Mouse (Mus musculus) hindbrain, embryonic 13.5 days (tissue): ENCODE data around the gene Setd5. TPM values are rescaled to one million over a fixed set of nuclear protein-coding genes. Genes with fewer than 3 reads are reported as not detected.
A peak's percentile ranks its signal among the peaks of the same experiment; 100 is the strongest.

ENCODE experiments used
- ATAC-seq: fragments of 200-750 bp; cut with Nextera tagmentation; 2 replicates; pipeline ENCODE4 v1.8.0; 2017; ENCODE audit warnings: moderate TSS enrichment; ENCODE audit not compliant: low FRiP score
- H3K27ac ChIP-seq: fragments of 300-500 bp; sonication (generic); 2 replicates; pipeline ENCODE4 v1.5.1; 2015; ENCODE audit warnings: inconsistent platforms, mild to moderate bottlenecking, moderate library complexity
- H3K27me3 ChIP-seq: fragments of 300-500 bp; sonication (generic); 2 replicates; pipeline ENCODE4 v1.6.1; 2015; ENCODE audit warnings: mild to moderate bottlenecking, inconsistent platforms
- H3K36me3 ChIP-seq: fragments of 300-500 bp; sonication (generic); 2 replicates; pipeline ENCODE4 v1.6.1; 2015; ENCODE audit warnings: mild to moderate bottlenecking, inconsistent platforms
- H3K4me1 ChIP-seq: fragments of 300-500 bp; sonication (generic); replicated peaks from 2 replicates; pipeline ENCODE4 v1.6.1; 2015; ENCODE audit warnings: inconsistent platforms
- H3K4me2 ChIP-seq: fragments of 300-500 bp; sonication (generic); 2 replicates; pipeline ENCODE4 v1.6.1; 2015; ENCODE audit warnings: inconsistent platforms, mild to moderate bottlenecking, moderate library complexity
- H3K4me3 ChIP-seq: fragments of 300-500 bp; sonication (generic); 2 replicates; pipeline ENCODE4 v1.5.1; 2015; ENCODE audit warnings: mild to moderate bottlenecking, inconsistent platforms
- H3K9ac ChIP-seq: fragments of 300-500 bp; sonication (generic); 2 replicates; pipeline ENCODE4 v1.6.1; 2015; ENCODE audit warnings: mild to moderate bottlenecking, inconsistent platforms
- H3K9me3 ChIP-seq: fragments of 300-500 bp; sonication (generic); 2 replicates; pipeline ENCODE4 v1.6.1; 2016; ENCODE audit warnings: inconsistent platforms
- WGBS: fragments of 180-500 bp; shearing (Covaris S2); methylation state at CpG from one replicate; pipeline ENCODE4 v1.1.7; 2015; 5-methylcytosine and 5-hydroxymethylcytosine counted together
- polyA plus RNA-seq: library from polyadenylated mRNA; unstranded; fragments of >200 nt; fragmentation: Nextera tagmentation; extraction: Ambion mirVana; gene quantifications from 2 replicates; pipeline ENCODE4 v1.2.1, GENCODE M21; 2015

Setd5 gene
- polyA plus RNA-seq, 1 experiment from 2014 or later = 51.2 TPM

DNA sequence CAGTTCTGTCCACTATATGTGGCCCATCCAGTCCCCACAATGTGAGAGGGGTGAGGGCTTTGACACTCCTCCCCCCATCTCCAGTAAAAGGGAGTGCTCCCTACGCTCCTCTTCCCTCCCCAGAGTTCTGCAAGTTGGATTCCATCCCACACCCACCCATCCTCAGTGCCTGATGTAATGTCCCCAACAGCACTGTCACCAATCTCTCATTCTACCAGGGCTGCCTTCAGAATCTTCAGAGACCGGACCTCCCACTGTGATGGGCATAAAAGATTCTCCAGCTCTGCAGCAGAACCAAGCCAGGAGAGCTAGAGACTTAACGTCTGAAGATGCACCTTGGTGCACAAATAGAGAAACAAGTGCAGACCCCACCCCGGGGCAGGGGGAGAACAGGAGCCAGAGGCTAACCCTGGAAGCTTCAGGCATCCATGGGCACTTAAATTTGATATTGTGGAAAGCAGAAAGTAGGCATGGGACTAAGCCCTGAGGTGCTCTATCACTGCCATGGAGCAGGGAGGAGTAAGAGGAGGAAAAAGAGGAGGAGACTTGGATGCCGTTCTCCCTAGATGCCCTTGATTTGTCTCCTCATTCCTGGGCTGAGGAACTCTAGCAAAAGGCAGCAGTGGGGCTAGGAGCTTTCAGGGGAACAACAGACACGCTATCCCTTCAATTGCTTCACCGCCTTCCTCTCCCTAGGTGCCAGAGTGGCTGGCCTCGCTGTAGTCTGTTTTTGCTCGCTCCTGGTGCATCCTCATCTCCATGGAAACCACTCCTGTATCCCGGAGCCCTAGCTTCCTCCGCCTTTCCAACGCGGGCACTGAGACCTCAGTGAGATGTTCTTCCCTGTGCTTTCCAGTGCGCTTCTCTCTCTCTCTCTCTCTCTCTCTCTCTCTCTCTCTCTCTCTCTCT is 101.4 kb downstream of the Setd5 start:
- Histone ChIP-seq H3K4me2 (peak overlapping the region; percentile 49), H3K27me3 (no peaks in the 10 kb centered on the region), H3K9me3 (no peaks in the 10 kb centered on the region), H3K4me1 (peaks cover 22% of the 10 kb centered on the region), H3K27ac (peak overlapping the region; percentile 87), H3K36me3 (peaks cover 34% of the 10 kb centered on the region), H3K4me3 (peak overlapping the region; percentile 22), H3K9ac (peak overlapping the region; percentile 60)
- 18% methylated on average over 14 of the region's 14 CpGs for WGBS
- peak; percentile 94 for ATAC-seq

DNA sequence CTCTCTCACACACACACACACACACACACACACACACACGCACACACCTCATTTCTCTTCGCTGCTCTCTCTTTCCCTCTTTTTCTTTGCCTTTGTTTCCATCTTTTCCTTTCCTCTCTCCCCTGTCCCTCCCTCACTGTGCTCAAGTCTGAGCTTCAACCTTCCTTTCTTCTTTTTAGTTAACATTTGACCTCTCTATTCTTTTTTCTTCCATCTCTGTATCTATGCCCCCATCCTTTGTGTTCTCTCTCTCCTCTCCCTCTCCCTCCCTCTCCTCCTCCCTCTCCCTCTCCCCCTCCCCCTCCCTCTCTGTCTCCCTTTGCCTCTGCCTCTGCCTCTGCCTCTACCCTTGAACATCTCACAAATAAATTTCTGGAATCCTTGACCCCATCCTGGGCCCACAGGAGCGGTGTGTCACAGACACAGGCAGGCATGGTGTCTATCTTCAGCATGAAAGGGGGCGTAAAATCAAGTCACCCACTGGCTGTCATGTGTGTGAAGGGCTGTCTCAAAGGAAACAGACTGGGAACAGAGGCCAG is 102.1 kb downstream of the Setd5 start:
- peaks cover 24% of the 10 kb centered on the region for H3K4me1 ChIP-seq
- peak; percentile 41 for ATAC-seq
- no peaks in the 10 kb centered on the region for H3K27me3 ChIP-seq
- H3K4me2 ChIP-seq = peak overlapping the region; percentile 49
- peak overlapping the region; percentile 60 for H3K9ac ChIP-seq
- 26% methylated on average over 4 of the region's 4 CpGs for WGBS
- H3K9me3 ChIP-seq = no peaks in the 10 kb centered on the region
- peak overlapping the region; percentile 87 for H3K27ac ChIP-seq
- peaks cover 28% of the 10 kb centered on the region for H3K36me3 ChIP-seq
- H3K4me3 ChIP-seq = peak overlapping the region; percentile 22; the same call in 1 of the 2 replicates

DNA sequence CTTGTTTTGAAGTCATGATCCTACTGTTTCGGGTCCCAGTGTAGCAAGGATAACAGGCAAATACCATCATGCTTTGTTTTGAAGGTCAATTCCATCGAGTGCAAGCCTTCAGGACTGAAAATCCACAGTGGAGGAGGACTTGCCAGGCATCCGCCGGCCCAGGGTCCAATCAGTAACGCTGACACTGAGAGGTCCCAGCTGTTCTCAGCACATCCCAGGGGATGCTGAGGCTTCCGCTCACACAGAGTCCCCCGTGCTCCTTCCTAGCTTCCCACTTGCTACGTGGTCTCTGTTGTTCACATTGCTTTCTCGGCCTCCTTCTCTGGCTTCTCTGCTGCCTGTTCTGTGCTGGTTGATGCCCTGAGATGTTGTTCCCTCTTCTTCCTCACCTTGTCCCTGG is 107.0 kb downstream of the Setd5 start:
- peaks cover 19% of the 10 kb centered on the region for H3K4me1 ChIP-seq
- no peak for ATAC-seq
- WGBS = 63% methylated on average over 9 of the region's 9 CpGs
- H3K4me2 ChIP-seq = no peak overlapping the region
- H3K27ac ChIP-seq = peak overlapping the region; percentile 44; the same call in 1 of the 2 replicates
- H3K36me3 ChIP-seq = peaks cover 27% of the 10 kb centered on the region
- no peak overlapping the region for H3K9ac ChIP-seq
- H3K4me3 ChIP-seq = no peak overlapping the region
- no peaks in the 10 kb centered on the region for H3K27me3 ChIP-seq
- H3K9me3 ChIP-seq = no peaks in the 10 kb centered on the region

DNA sequence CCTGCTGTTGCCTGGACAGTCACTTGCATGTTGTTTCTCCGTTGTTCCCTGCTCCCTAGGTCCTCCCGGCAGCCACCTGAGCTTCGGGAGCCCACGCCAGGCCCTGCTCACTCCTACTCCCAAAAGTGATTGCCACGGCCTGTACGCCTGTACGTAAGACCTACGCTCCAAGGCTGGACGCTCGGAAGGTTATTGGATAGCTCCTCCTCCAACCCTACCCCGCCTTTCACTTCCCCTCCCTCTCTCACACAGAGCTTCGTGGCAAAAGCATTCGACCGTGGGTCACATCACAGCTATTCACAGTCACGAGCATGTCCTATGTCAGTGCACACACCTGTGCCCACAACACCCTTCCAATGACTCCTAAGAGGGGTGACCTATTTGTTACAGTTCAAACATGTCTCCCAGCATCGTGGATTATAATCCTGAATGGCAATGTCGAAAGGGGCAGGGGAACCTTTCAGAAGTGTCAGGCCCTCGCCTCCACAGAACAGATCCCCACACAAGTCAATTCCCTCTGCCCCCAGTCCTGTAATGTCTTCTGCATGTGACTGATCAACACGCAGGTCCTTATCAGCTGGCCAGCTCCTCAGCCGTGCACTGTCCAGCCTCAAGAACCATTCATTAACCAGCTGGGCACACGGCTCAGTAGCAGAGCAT is 107.8 kb downstream of the Setd5 start:
- H3K9me3 ChIP-seq = no peaks in the 10 kb centered on the region
- H3K27ac ChIP-seq = no peak overlapping the region
- peaks cover 11% of the 10 kb centered on the region for H3K4me1 ChIP-seq
- H3K4me3 ChIP-seq = no peak overlapping the region
- H3K9ac ChIP-seq = no peak overlapping the region
- H3K4me2 ChIP-seq = no peak overlapping the region
- ATAC-seq = no peak
- H3K36me3 ChIP-seq = peaks cover 29% of the 10 kb centered on the region
- no peaks in the 10 kb centered on the region for H3K27me3 ChIP-seq
- 86% methylated on average over 21 of the region's 21 CpGs for WGBS

DNA sequence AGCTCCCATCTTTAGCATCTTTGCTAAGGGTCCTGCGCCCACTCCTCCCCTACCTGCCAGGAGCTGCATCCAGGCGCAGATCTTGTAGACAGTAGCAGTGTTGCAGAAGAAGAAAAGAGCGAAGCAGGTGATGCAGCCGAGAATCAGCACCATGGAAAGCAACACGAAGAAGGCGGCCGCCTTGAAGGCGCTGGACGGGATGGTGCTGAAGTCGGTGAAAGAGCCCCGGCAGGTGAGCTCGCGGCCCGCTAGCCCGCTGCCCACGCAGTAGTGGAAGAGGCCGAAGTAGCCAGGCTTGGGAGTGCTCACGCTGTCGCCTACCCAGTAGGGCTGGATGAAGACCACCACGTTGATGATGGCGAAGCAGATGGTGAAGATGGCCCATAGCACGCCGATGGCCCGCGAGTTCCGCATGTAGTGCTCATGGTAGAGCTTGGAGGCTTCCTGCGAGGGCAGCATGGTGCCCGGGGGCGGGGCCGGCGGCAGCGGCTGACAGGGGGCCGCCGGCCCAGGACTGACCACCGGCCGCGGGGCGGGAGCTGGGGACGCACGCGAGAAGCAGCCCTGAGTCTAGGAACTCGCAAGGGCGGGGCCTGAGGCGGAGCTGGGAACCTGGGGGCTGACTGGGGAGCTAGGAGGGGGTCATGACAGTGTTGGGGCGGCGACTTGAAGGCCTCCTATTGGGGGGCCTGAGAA is 116.7 kb downstream of the Setd5 start:
- peaks cover 13% of the 10 kb centered on the region for H3K27me3 ChIP-seq
- H3K27ac ChIP-seq = peak overlapping the region; percentile 84
- H3K36me3 ChIP-seq = peaks cover 16% of the 10 kb centered on the region
- peak overlapping the region; percentile 82 for H3K4me3 ChIP-seq
- peak overlapping the region; percentile 96 for H3K9ac ChIP-seq
- WGBS = 3% methylated on average over 46 of the region's 46 CpGs
- no peaks in the 10 kb centered on the region for H3K9me3 ChIP-seq
- peaks cover 42% of the 10 kb centered on the region for H3K4me1 ChIP-seq
- ATAC-seq = peak; percentile 57
- peak overlapping the region; percentile 89 for H3K4me2 ChIP-seq

DNA sequence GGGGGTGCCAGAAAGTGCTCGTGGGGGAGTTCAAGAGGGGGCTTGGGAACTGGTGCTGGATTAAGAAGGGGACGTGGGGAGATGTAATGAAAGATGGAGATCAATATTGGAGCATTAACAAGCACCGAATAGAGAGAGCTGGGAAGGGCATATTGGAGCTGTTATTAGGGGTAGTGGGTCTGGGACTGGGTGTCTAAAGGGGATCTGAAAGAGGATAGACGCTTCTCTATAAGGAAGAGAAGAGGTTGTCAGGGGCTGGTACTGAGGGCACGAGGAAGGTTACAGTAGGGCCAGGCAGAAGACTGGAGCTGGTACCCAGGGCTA is 117.3 kb downstream of the Setd5 start:
- Histone ChIP-seq H3K36me3 (peaks cover 11% of the 10 kb centered on the region), H3K4me1 (peaks cover 42% of the 10 kb centered on the region), H3K4me3 (peak overlapping the region; percentile 82), H3K9ac (peak overlapping the region; percentile 96), H3K27ac (peak overlapping the region; percentile 84), H3K27me3 (peaks cover 13% of the 10 kb centered on the region), H3K9me3 (no peaks in the 10 kb centered on the region), H3K4me2 (peak overlapping the region; percentile 89)
- WGBS = 1% methylated on average over 5 of the region's 5 CpGs
- ATAC-seq = peak; percentile 73; the same call in 1 of the 2 replicates

DNA sequence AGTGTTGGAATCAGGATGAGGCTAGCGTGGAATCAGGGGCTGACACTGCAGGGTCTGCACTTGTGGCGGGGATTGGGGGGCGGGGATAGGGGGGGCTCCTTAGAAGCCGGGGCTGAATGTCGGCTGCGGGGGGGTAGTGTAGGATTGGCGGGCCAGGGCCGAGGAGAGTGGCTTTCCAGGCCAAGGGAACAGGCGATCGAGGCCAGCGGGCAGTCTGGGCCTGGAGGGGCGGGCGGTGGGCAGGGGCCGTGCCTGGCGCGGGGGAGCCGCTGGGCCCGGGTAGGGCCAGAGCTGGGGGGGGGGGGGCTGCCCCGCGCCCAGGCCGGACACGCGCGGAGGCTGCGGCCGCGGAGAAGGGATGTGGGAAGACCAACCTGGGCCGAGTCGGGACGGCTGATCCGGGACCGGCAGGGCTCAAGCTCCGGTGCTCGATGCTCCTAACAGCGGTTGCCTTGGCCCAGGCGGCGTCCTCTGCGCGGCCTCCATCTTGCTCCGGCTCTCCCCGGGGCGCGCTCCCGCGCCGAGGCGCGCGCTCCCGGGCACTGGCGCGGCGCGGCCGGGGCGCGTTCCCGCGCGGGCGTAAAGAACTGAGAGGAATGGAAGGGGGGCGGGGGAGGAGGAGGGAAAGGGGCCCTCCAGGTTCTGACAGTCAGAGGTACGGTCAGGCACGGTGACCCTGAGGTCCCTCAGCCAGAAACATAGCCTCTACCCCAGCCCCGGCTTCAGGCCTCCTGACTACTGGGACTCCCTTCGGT is 117.9 kb downstream of the Setd5 start, which contains the start of gene Lhfpl4:
Gene Lhfpl4 (minus strand): TSS at position 544 of the 755 bp plus-strand sequence.
- Histone ChIP-seq H3K9ac (peak within 1 kb of the TSS; percentile 96), H3K27me3 (peaks cover 13% of the 10 kb centered on the region), H3K27ac (peak within 1 kb of the TSS; percentile 84), H3K36me3 (peaks cover 11% of the 10 kb centered on the region), H3K9me3 (no peaks in the 10 kb centered on the region), H3K4me1 (peaks cover 42% of the 10 kb centered on the region), H3K4me2 (peak within 1 kb of the TSS; percentile 89), H3K4me3 (peak within 1 kb of the TSS; percentile 82)
- WGBS = 0% methylated on average over 41 of the region's 66 CpGs
- ATAC-seq = peak; percentile 90

DNA sequence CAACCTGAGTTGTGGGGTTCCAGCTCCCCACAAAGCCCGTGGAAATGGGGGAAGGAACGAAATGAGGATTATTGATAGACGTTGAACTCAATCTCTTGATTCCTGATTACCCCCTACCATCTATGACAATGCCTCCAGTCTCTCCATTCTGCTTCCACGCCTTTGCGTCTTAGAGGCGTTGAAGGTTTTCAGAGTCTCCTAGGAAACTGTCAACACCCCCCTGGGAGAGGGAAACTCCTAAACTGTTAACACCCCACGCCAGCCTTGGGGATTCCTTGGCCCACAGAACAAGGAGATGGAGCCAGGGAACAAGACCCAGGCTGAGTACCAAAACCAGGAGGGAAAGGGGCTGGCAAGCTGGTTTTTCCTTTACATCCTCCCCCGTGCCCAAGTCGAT is 118.4 kb downstream of the Setd5 start:
- Histone ChIP-seq H3K4me1 (peaks cover 42% of the 10 kb centered on the region), H3K9ac (peak overlapping the region; percentile 96)
- 4% methylated on average over 9 of the region's 9 CpGs for WGBS

More for the DNA sequence above, 118.4 kb downstream of the Setd5 start:
- H3K36me3 ChIP-seq = peaks cover 11% of the 10 kb centered on the region
- peak overlapping the region; percentile 89 for H3K4me2 ChIP-seq
- H3K9me3 ChIP-seq = no peaks in the 10 kb centered on the region
- H3K4me3 ChIP-seq = peak overlapping the region; percentile 82
- H3K27me3 ChIP-seq = peaks cover 13% of the 10 kb centered on the region
- ATAC-seq = peak; percentile 52
- peak overlapping the region; percentile 84 for H3K27ac ChIP-seq

Other genes with a start within 250 kb of the Setd5 start
- gene Srgap3, start 130.1 kb upstream of the Setd5 start, polyA plus RNA-seq = 37.5 and 42.3 TPM in 2 replicates
- gene Thumpd3, start 31.1 kb upstream of the Setd5 start, polyA plus RNA-seq = 56.4 and 58.8 TPM in 2 replicates
- gene Lhfpl4, start 118.0 kb downstream of the Setd5 start, polyA plus RNA-seq = 52.3 and 57.0 TPM in 2 replicates
- 34.7 and 35.5 TPM in 2 replicates for gene Mtmr14, start 160.5 kb downstream of the Setd5 start, polyA plus RNA-seq
- gene Cpne9, start 204.9 kb downstream of the Setd5 start, polyA plus RNA-seq = 1.2 and 1.9 TPM in 2 replicates
- 17.1 and 17.3 TPM in 2 replicates for gene Brpf1, start 229.8 kb downstream of the Setd5 start, polyA plus RNA-seq
- 8.7 and 9.6 TPM in 2 replicates for gene Ogg1, start 249.6 kb downstream of the Setd5 start, polyA plus RNA-seq